Mouse (Mus musculus) liver, embryonic 16.5 days (tissue): ENCODE measurements around the gene Ccnk. TPM values are rescaled to one million over a fixed set of nuclear protein-coding genes. Genes with fewer than 3 reads are reported as not detected.

Experiments
- ATAC-seq: fragments of 200-750 bp; cut with Nextera tagmentation; 2 replicates; pipeline ENCODE4 v1.8.0; 2017; ENCODE audit warnings: low read depth, mild to moderate bottlenecking, moderate number of reproducible peaks, moderate library complexity
- H3K27ac ChIP-seq: fragments of 300-500 bp; sonication (generic); 2 replicates; pipeline ENCODE4 v1.5.1; 2014; ENCODE audit warnings: mild to moderate bottlenecking, low read length
- H3K27me3 ChIP-seq: fragments of 300-500 bp; sonication (generic); 2 replicates; pipeline ENCODE4 v1.6.1; 2014; ENCODE audit warnings: low read depth, low read length, mixed read lengths; ENCODE audit not compliant: control insufficient read depth, insufficient read depth
- H3K36me3 ChIP-seq: fragments of 300-500 bp; sonication (generic); 2 replicates; pipeline ENCODE4 v1.6.1; 2014; ENCODE audit warnings: mild to moderate bottlenecking; ENCODE audit not compliant: control insufficient read depth, insufficient read depth
- H3K4me1 ChIP-seq: fragments of 300-500 bp; sonication (generic); 2 replicates; pipeline ENCODE4 v1.6.1; 2014; ENCODE audit warnings: low read depth, low read length, mixed read lengths; ENCODE audit not compliant: control insufficient read depth
- H3K4me2 ChIP-seq: fragments of 300-500 bp; sonication (generic); 2 replicates; pipeline ENCODE4 v1.6.1; 2014; ENCODE audit warnings: low read depth, low read length, mixed read lengths
- H3K4me3 ChIP-seq: fragments of 300-500 bp; sonication (generic); 2 replicates; pipeline ENCODE4 v1.5.1; 2014; ENCODE audit warnings: low read depth, mild to moderate bottlenecking, low read length
- H3K9ac ChIP-seq: fragments of 300-500 bp; sonication (generic); 2 replicates; pipeline ENCODE4 v1.6.1; 2014; ENCODE audit warnings: low read depth, low read length
- H3K9me3 ChIP-seq: fragments of 300-500 bp; sonication (generic); replicated peaks from 2 replicates; pipeline ENCODE4 v1.6.1; 2016; ENCODE audit warnings: low read length; ENCODE audit not compliant: control insufficient read depth
- WGBS: fragments of 180-500 bp; shearing (Covaris S2); extraction: QIAGEN DNeasy Blood & Tissue Kit; methylation state at CpG from one replicate; pipeline ENCODE4 v1.1.7; 2014; ENCODE audit not compliant: insufficient replicate concordance; 5-methylcytosine and 5-hydroxymethylcytosine counted together
- polyA plus RNA-seq: library from polyadenylated mRNA; unstranded; fragments of >200 nt; fragmentation: Nextera tagmentation; extraction: Ambion mirVana; gene quantifications from 2 replicates; pipeline ENCODE4 v1.2.1, GENCODE M21; 2015

Gene Ccnk
- polyA plus RNA-seq, 1 experiment from 2014 or later = 1.4 TPM

GRCm38 (mm10) chr12:108159863-108160262 is 19.5 kb upstream of the Ccnk start:
- Histone ChIP-seq H3K4me3 (no peak overlapping the region), H3K27ac (no peak overlapping the region), H3K9me3 (no peaks in the 10 kb centered on the region), H3K9ac (no peak overlapping the region), H3K4me2 (no peak overlapping the region), H3K36me3 (peaks cover 36% of the 10 kb centered on the region), H3K4me1 (no peaks in the 10 kb centered on the region), H3K27me3 (no peaks in the 10 kb centered on the region)
- ATAC-seq = no peak

GRCm38 (mm10) chr12:108162036-108162435 is 17.3 kb upstream of the Ccnk start:
- H3K4me3 ChIP-seq = no peak overlapping the region
- no peaks in the 10 kb centered on the region for H3K4me1 ChIP-seq
- no peaks in the 10 kb centered on the region for H3K27me3 ChIP-seq
- H3K4me2 ChIP-seq = no peak overlapping the region
- peaks cover 22% of the 10 kb centered on the region for H3K36me3 ChIP-seq
- WGBS = 80% methylated on average over 1 of the region's 1 CpGs
- no peak for ATAC-seq
- no peaks in the 10 kb centered on the region for H3K9me3 ChIP-seq
- no peak overlapping the region for H3K9ac ChIP-seq
- no peak overlapping the region for H3K27ac ChIP-seq

- Histone ChIP-seq H3K27ac (no peak overlapping the region), H3K4me1 (peaks cover 1% of the 10 kb centered on the region; the same call in 1 of the 2 replicates), H3K9me3 (no peaks in the 10 kb centered on the region), H3K36me3 (peaks cover 20% of the 10 kb centered on the region), H3K9ac (no peak overlapping the region), H3K4me2 (no peak overlapping the region), H3K4me3 (no peak overlapping the region), H3K27me3 (no peaks in the 10 kb centered on the region)
- ATAC-seq = no peak
- 85% methylated on average over 3 of the region's 3 CpGs for WGBS
Measured at GRCm38 (mm10) chr12:108163706-108164105, 15.7 kb upstream of the Ccnk start.

- Histone ChIP-seq H3K9me3 (no peaks in the 10 kb centered on the region), H3K4me2 (no peak overlapping the region), H3K4me3 (no peak overlapping the region), H3K27ac (no peak overlapping the region), H3K36me3 (no peaks in the 10 kb centered on the region), H3K27me3 (no peaks in the 10 kb centered on the region), H3K4me1 (peaks cover 14% of the 10 kb centered on the region), H3K9ac (no peak overlapping the region)
- ATAC-seq = no peak
- WGBS = 36% methylated on average over 3 of the region's 3 CpGs
Measured at GRCm38 (mm10) chr12:108168909-108169308, 10.5 kb upstream of the Ccnk start.

- WGBS = 73% methylated on average over 3 of the region's 3 CpGs
- H3K4me1 ChIP-seq = peaks cover 14% of the 10 kb centered on the region
- no peak overlapping the region for H3K4me2 ChIP-seq
Measured at GRCm38 (mm10) chr12:108170467-108170866, 8.9 kb upstream of the Ccnk start.

DNA sequence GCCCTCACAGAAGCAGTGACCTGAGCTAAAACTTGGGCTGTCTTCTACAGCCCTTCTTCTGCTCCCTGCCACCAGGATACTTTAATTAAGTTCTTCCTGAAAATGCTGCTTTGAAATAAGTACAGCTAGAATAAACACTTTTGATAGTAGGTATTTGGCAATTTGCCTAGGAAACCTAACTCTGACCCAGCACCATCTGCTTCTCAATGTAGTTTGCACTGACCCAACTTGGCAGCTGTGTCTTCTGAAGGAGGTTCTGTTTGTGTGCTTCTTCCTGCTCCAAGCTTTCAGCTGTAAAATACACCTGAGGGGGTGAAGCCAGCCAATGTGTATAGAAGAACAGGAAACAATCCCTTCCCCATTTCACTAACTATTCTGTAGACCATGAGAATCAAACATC is 8.0 kb upstream of the Ccnk start:
- no peak for ATAC-seq
- H3K9me3 ChIP-seq = no peaks in the 10 kb centered on the region
- no peak overlapping the region for H3K9ac ChIP-seq
- no peak overlapping the region for H3K27ac ChIP-seq
- H3K27me3 ChIP-seq = no peaks in the 10 kb centered on the region
- no peaks in the 10 kb centered on the region for H3K36me3 ChIP-seq
- H3K4me1 ChIP-seq = peaks cover 17% of the 10 kb centered on the region
- no peak overlapping the region for H3K4me3 ChIP-seq
- H3K4me2 ChIP-seq = no peak overlapping the region

More at GRCm38 (mm10) chr12:108170467-108170866, 8.9 kb upstream of the Ccnk start:
- Histone ChIP-seq H3K36me3 (no peaks in the 10 kb centered on the region), H3K9ac (no peak overlapping the region), H3K9me3 (no peaks in the 10 kb centered on the region), H3K27ac (no peak overlapping the region), H3K4me3 (no peak overlapping the region), H3K27me3 (no peaks in the 10 kb centered on the region)
- ATAC-seq = no peak

GRCm38 (mm10) chr12:108172639-108173038 is 6.7 kb upstream of the Ccnk start:
- H3K9me3 ChIP-seq = no peaks in the 10 kb centered on the region
- H3K27me3 ChIP-seq = no peaks in the 10 kb centered on the region
- H3K4me3 ChIP-seq = no peak overlapping the region
- no peak for ATAC-seq
- 55% methylated on average over 4 of the region's 4 CpGs for WGBS
- peaks cover 28% of the 10 kb centered on the region for H3K4me1 ChIP-seq
- H3K36me3 ChIP-seq = no peaks in the 10 kb centered on the region
- H3K4me2 ChIP-seq = no peak overlapping the region
- H3K9ac ChIP-seq = no peak overlapping the region
- no peak overlapping the region for H3K27ac ChIP-seq

DNA sequence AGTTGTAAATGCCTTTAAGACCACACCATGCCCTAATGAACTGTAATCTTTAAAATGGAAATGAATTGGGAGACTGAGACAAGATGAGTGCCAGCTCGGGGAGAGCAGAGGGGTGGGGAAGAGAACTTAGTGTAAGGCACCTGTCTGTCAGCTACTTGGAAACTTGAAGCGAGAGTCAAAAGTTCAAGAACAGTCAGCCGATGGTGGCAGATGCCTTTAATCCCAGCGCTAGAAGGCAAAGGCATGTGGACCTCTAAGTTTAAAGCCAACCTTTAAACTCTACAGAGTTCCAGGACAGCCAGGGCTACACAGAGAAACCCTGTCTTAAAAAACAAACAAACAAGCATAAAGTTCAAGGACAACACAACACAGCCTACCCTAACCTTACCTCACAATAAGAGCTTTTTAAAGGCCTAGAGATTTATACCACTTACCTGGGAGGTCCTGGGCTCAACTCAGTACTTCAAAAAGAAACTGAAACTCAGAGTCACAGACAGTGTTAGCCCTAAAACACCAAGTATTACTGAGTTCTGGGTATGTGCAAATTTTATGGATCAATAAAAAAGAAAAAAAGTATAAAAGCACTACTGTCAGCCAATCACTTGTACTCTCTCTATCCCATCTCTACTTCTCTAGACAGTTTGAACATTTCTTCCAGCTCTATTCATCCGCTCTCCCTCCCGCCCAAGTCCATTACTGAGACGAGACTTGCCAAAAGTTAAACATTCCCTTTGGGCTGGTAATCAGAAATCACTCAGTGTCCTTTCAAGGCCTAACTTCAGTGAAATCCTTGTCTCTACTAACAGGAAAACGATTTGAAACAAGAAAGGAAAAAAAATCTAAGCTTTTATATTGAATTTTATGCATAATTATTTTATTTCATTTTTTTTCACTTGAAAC is 4.5 kb upstream of the Ccnk start:
- no peak for ATAC-seq
- 60% methylated on average over 8 of the region's 8 CpGs for WGBS
- Histone ChIP-seq H3K9me3 (no peaks in the 10 kb centered on the region), H3K4me2 (peak overlapping the region; percentile 27; the same call in 1 of the 2 replicates), H3K27me3 (no peaks in the 10 kb centered on the region), H3K4me3 (no peak overlapping the region), H3K27ac (peak overlapping the region; percentile 2; the same call in 1 of the 2 replicates), H3K36me3 (no peaks in the 10 kb centered on the region), H3K4me1 (peaks cover 32% of the 10 kb centered on the region), H3K9ac (no peak overlapping the region)

- H3K36me3 ChIP-seq = no peaks in the 10 kb centered on the region
- no peaks in the 10 kb centered on the region for H3K9me3 ChIP-seq
- no peak overlapping the region for H3K4me3 ChIP-seq
- ATAC-seq = no peak
- peak overlapping the region; percentile 91 for H3K4me2 ChIP-seq
- 69% methylated on average over 3 of the region's 3 CpGs for WGBS
- peaks cover 29% of the 10 kb centered on the region for H3K4me1 ChIP-seq
- H3K27ac ChIP-seq = peak overlapping the region; percentile 47
- H3K9ac ChIP-seq = no peak overlapping the region
- no peaks in the 10 kb centered on the region for H3K27me3 ChIP-seq
Measured at GRCm38 (mm10) chr12:108176366-108176765, 3.0 kb upstream of the Ccnk start.
